Mouse (Mus musculus) MEL (cell line): ENCODE measurements around the gene Hat1.

Source experiments
- CTCF ChIP-seq, 3 experiments: IDR thresholded peaks in 2 of 3; conservative IDR thresholded peaks in 1 of 3; 2 replicates each; pipeline ENCODE4 v1.5.1; 2011 to 2012; ENCODE audit warnings: low read length in 3 of 3, low read depth in 2 of 3, mild to moderate bottlenecking in 2 of 3, improper control_type of control experiment in 1 of 3, inconsistent platforms in 1 of 3, mixed read lengths in 1 of 3, moderate library complexity in 1 of 3; ENCODE audit not compliant: control insufficient read depth in 1 of 3, insufficient read depth in 1 of 3, poor library complexity in 1 of 3, severe bottlenecking in 1 of 3
- GATA1 ChIP-seq: IDR thresholded peaks from 2 replicates; pipeline ENCODE4 v1.6.1; 2011; ENCODE audit warnings: low read depth, low read length, improper control_type of control experiment
- POLR2AphosphoS2 ChIP-seq: IDR thresholded peaks from 2 replicates; pipeline ENCODE4 v1.6.1; 2011; ENCODE audit warnings: low read length, improper control_type of control experiment
- USF1 ChIP-seq: IDR thresholded peaks from 2 replicates; pipeline ENCODE4 v1.6.1; 2014; ENCODE audit warnings: low read depth, mild to moderate bottlenecking, inconsistent platforms, low read length, improper control_type of control experiment, moderate library complexity

DNA sequence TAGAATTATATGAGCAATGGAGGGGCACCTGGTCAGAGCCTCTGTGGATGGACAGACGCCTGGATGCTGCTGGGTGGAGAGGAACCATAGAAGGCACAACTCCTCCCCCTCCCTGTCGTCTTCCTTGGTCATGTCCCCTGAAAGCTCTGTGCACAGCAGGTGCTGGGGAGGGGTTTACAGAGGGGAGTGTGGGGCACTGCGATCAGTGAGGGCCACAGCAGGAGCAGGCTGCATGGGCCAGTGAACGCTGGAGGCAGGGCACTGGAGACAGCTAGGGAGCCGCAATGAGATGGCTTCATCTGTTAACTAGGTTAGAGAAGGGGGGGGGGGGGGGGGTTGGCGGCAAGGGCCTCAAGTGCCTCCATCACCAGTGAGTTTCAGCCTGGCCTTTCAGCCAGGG lies 77.3 kb downstream of the Hat1 start:
- no peak for TF ChIP-seq GATA1
- no peak for TF ChIP-seq POLR2AphosphoS2
- no peak for TF ChIP-seq USF1
- TF ChIP-seq CTCF (IDR thresholded peaks at IDR 0.05 in 2 of 3, conservative IDR thresholded peaks at IDR 0.05 in 1 of 3; ENCODE audit: control insufficient read depth in 1 of 3, insufficient read depth in 1 of 3, low read depth in 2 of 3, low read length in 3 of 3, poor library complexity in 1 of 3, severe bottlenecking in 1 of 3): no peak
